Mouse (Mus musculus) MEL (cell line): Measurements from ENCODE around the gene Ctnnbl1. TPM values are rescaled to one million over a fixed set of nuclear protein-coding genes. Genes with fewer than 3 reads are reported as not detected.

Experiments
- DNase-seq: peaks from one replicate; pipeline ENCODE4 v3.0.0; 2011; ENCODE audit warnings: low read depth, low spot score
- H3K27ac ChIP-seq: 2 replicates; pipeline ENCODE4 v1.5.1; 2012; ENCODE audit warnings: low read depth, mild to moderate bottlenecking, control low read depth, low read length, moderate library complexity; ENCODE audit not compliant: control insufficient read depth
- H3K27me3 ChIP-seq, 2 experiments: fragments of 150-350 bp in 1 of 2; sonication (generic) in 1 of 2; 2 replicates each; pipeline ENCODE4 v1.6.1; 2012; ENCODE audit warnings: low read length in 2 of 2, mild to moderate bottlenecking in 2 of 2, improper control_type of control experiment in 1 of 2, moderate library complexity in 1 of 2; ENCODE audit not compliant: insufficient read depth in 2 of 2, control insufficient read depth in 1 of 2
- H3K36me3 ChIP-seq, 2 experiments: 2 replicates each; pipeline ENCODE4 v1.6.1; 2012 to 2014; ENCODE audit warnings: low read length in 2 of 2, improper control_type of control experiment in 1 of 2, inconsistent platforms in 1 of 2, mild to moderate bottlenecking in 1 of 2; ENCODE audit not compliant: insufficient read depth in 2 of 2, control insufficient read depth in 1 of 2
- H3K4me1 ChIP-seq, 2 experiments: fragments of 150-350 bp in 1 of 2; sonication (generic) in 1 of 2; 2 replicates each; pipeline ENCODE4 v1.6.1; 2012; ENCODE audit warnings: low read length in 2 of 2, improper control_type of control experiment in 1 of 2, mild to moderate bottlenecking in 1 of 2; ENCODE audit not compliant: insufficient read depth in 2 of 2, control insufficient read depth in 1 of 2
- H3K4me3 ChIP-seq, 2 experiments: fragments of 150-350 bp in 1 of 2; sonication (generic) in 1 of 2; 2 replicates each; pipeline ENCODE4 v1.5.1; 2012; ENCODE audit warnings: low read depth in 2 of 2, low read length in 2 of 2, mild to moderate bottlenecking in 2 of 2, moderate library complexity in 2 of 2, control low read depth in 1 of 2, improper control_type of control experiment in 1 of 2; ENCODE audit not compliant: control insufficient read depth in 1 of 2, insufficient read depth in 1 of 2
- H3K79me2 ChIP-seq: 2 replicates; pipeline ENCODE4 v1.6.1; 2012; ENCODE audit warnings: mild to moderate bottlenecking, low read length, moderate library complexity; ENCODE audit not compliant: control insufficient read depth, poor library complexity, insufficient read depth
- H3K9ac ChIP-seq: 2 replicates; pipeline ENCODE4 v1.6.1; 2012; ENCODE audit warnings: low read depth, mild to moderate bottlenecking, control low read depth, low read length, moderate library complexity; ENCODE audit not compliant: control insufficient read depth, poor library complexity, severe bottlenecking
- H3K9me3 ChIP-seq: fragments of 150-350 bp; sonication (generic); replicated peaks from 2 replicates; pipeline ENCODE4 v1.6.1; 2012; ENCODE audit warnings: mild to moderate bottlenecking, low read length, improper control_type of control experiment, moderate library complexity; ENCODE audit not compliant: insufficient read depth
- CHD1 ChIP-seq: IDR thresholded peaks from 2 replicates; pipeline ENCODE4 v1.6.1; 2012; ENCODE audit warnings: low read depth, mild to moderate bottlenecking, inconsistent platforms, low read length, improper control_type of control experiment
- CHD2 ChIP-seq: IDR thresholded peaks from 2 replicates; pipeline ENCODE4 v1.6.1; 2011; ENCODE audit warnings: low read length, improper control_type of control experiment
- CTCF ChIP-seq, 3 experiments: IDR thresholded peaks in 2 of 3; conservative IDR thresholded peaks in 1 of 3; 2 replicates each; pipeline ENCODE4 v1.5.1; 2011 to 2012; ENCODE audit warnings: low read length in 3 of 3, low read depth in 2 of 3, mild to moderate bottlenecking in 2 of 3, improper control_type of control experiment in 1 of 3, inconsistent platforms in 1 of 3, mixed read lengths in 1 of 3, moderate library complexity in 1 of 3; ENCODE audit not compliant: control insufficient read depth in 1 of 3, insufficient read depth in 1 of 3, poor library complexity in 1 of 3, severe bottlenecking in 1 of 3
- E2F4 ChIP-seq: IDR thresholded peaks from 2 replicates; pipeline ENCODE4 v1.6.1; 2011; ENCODE audit warnings: low read depth, low read length, improper control_type of control experiment, borderline replicate concordance
- GABPA ChIP-seq: IDR thresholded peaks from 2 replicates; pipeline ENCODE4 v1.6.1; 2012; ENCODE audit warnings: low read depth, mild to moderate bottlenecking, inconsistent platforms, low read length, improper control_type of control experiment, moderate library complexity
- HCFC1 ChIP-seq: IDR thresholded peaks from 2 replicates; pipeline ENCODE4 v1.6.1; 2012; ENCODE audit warnings: low read depth, mild to moderate bottlenecking, inconsistent platforms, low read length, improper control_type of control experiment, moderate library complexity
- JUND ChIP-seq: IDR thresholded peaks from 2 replicates; pipeline ENCODE4 v1.6.1; 2011; ENCODE audit warnings: low read depth, mild to moderate bottlenecking, improper control_type of control experiment, low read length
- MAX ChIP-seq: IDR thresholded peaks from 2 replicates; pipeline ENCODE4 v1.6.1; 2011; ENCODE audit warnings: low read length, improper control_type of control experiment
- MYB ChIP-seq: IDR thresholded peaks from 2 replicates; pipeline ENCODE4 v1.6.1; 2011; ENCODE audit warnings: mild to moderate bottlenecking, low read depth, low read length, improper control_type of control experiment
- MYC ChIP-seq: IDR thresholded peaks from 2 replicates; pipeline ENCODE4 v1.6.1; 2011; ENCODE audit warnings: low read depth, mild to moderate bottlenecking, low read length, improper control_type of control experiment, moderate library complexity
- POLR2A ChIP-seq, 2 experiments: IDR thresholded peaks; 2 replicates each; pipeline ENCODE4 v1.6.1; 2011 to 2012; ENCODE audit warnings: low read length in 2 of 2, mild to moderate bottlenecking in 2 of 2, control low read depth in 1 of 2, improper control_type of control experiment in 1 of 2, low read depth in 1 of 2, moderate library complexity in 1 of 2; ENCODE audit not compliant: control insufficient read depth in 1 of 2, insufficient read depth in 1 of 2, poor library complexity in 1 of 2
- POLR2AphosphoS2 ChIP-seq: IDR thresholded peaks from 2 replicates; pipeline ENCODE4 v1.6.1; 2011; ENCODE audit warnings: low read length, improper control_type of control experiment
- POLR2AphosphoS5 ChIP-seq: IDR thresholded peaks from 2 replicates; pipeline ENCODE4 v1.6.1; 2012; ENCODE audit warnings: low read depth, borderline replicate concordance, mild to moderate bottlenecking, inconsistent platforms, low read length, moderate library complexity, mixed read lengths
- SIN3A ChIP-seq: IDR thresholded peaks from 2 replicates; pipeline ENCODE4 v1.6.1; 2012; ENCODE audit warnings: low read length, improper control_type of control experiment, inconsistent platforms
- TAL1 ChIP-seq: IDR thresholded peaks from 2 replicates; pipeline ENCODE4 v1.6.1; 2012; ENCODE audit warnings: mild to moderate bottlenecking, inconsistent platforms, low read length, moderate library complexity, mixed read lengths
- UBTF ChIP-seq: IDR thresholded peaks from 2 replicates; pipeline ENCODE4 v1.6.1; 2012; ENCODE audit warnings: low read depth, mild to moderate bottlenecking, inconsistent platforms, low read length, improper control_type of control experiment, moderate library complexity, borderline replicate concordance; ENCODE audit not compliant: insufficient read depth
- USF1 ChIP-seq: IDR thresholded peaks from 2 replicates; pipeline ENCODE4 v1.6.1; 2014; ENCODE audit warnings: low read depth, mild to moderate bottlenecking, inconsistent platforms, low read length, improper control_type of control experiment, moderate library complexity
- ZNF384 ChIP-seq: IDR thresholded peaks from 2 replicates; pipeline ENCODE4 v1.6.1; 2012; ENCODE audit warnings: low read depth, mild to moderate bottlenecking, inconsistent platforms, low read length, improper control_type of control experiment
- polyA plus RNA-seq, 2 experiments: library from polyadenylated mRNA; stranded (reverse) in 1 of 2; unstranded in 1 of 2; fragments of >175 nt in 1 of 2; fragments of >200 nt in 1 of 2; gene quantifications; 2 replicates each; pipeline versions ENCODE4 v1.2.1 to v1.2.4; 2012; ENCODE audit warnings: low replicate concordance in 2 of 2, low read depth in 1 of 2; ENCODE audit not compliant: insufficient read length in 2 of 2, insufficient read depth in 1 of 2, missing spikeins in 1 of 2
- total RNA-seq: library from RNA; depleted of rRNA; stranded (reverse); fragments of 300-350 nt; gene quantifications from 2 replicates; pipeline ENCODE4 v1.2.3, GENCODE M21; 2012

Gene Ctnnbl1
- total and polyA plus RNA-seq, 3 experiments = 60.7 to 61.7 TPM; not detected in 1

GRCm38 (mm10) chr2:157877394-157877793 is 140.2 kb downstream of the Ctnnbl1 start:
- H3K9ac ChIP-seq = no peak overlapping the region
- H3K36me3 ChIP-seq = peaks cover 0 to 3% of the 10 kb centered on the region in 2 experiments; a peak in 1 of 4 replicates
- no peaks in the 10 kb centered on the region for H3K27me3 ChIP-seq
- no peak overlapping the region for H3K27ac ChIP-seq
- H3K9me3 ChIP-seq = no peaks in the 10 kb centered on the region
- no peak overlapping the region for H3K4me3 ChIP-seq
- DNase-seq = no peak
- no peaks in the 10 kb centered on the region for H3K4me1 ChIP-seq
- H3K79me2 ChIP-seq = no peaks in the 10 kb centered on the region
- TF ChIP-seq ZNF384 (no peak), CHD1 (no peak), E2F4 (no peak)

DNA sequence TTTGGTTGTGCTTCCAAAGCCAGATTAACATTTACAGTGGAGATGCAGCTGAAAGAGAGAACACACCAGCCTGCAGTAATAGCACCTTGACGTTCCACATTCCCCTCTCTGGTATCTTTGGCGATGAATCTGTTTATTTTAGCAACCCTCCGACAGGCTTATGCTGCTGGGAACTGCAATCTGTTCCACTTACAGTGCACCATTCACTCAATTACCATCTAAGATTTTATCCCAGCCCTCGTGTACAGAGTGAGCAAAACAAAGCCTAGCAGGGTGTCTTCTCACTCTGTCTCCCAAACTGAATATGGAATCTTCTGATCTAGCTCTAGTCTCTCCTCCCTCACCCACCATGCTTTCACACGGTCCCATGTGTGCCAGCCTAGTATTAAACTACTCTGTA is 140.8 kb downstream of the Ctnnbl1 start:
- Histone ChIP-seq H3K36me3 (peaks cover 0 to 3% of the 10 kb centered on the region in 2 experiments; a peak in 1 of 4 replicates), H3K9me3 (no peaks in the 10 kb centered on the region), H3K27me3 (no peaks in the 10 kb centered on the region), H3K9ac (no peak overlapping the region), H3K79me2 (no peaks in the 10 kb centered on the region), H3K4me1 (no peaks in the 10 kb centered on the region), H3K27ac (no peak overlapping the region), H3K4me3 (no peak overlapping the region)
- TF ChIP-seq UBTF = no peak
- no peak for TF ChIP-seq TAL1
- no peak for TF ChIP-seq JUND
- no peak for TF ChIP-seq GABPA
- TF ChIP-seq POLR2AphosphoS5 = no peak
- no peak for TF ChIP-seq HCFC1
- no peak for TF ChIP-seq CHD1
- TF ChIP-seq MAX = no peak
- no peak for TF ChIP-seq USF1
- TF ChIP-seq MYB = no peak
- TF ChIP-seq POLR2A (IDR thresholded peaks at IDR 0.05; ENCODE audit: control insufficient read depth in 1 of 2, insufficient read depth in 1 of 2, low read depth in 1 of 2, low read length in 2 of 2, poor library complexity in 1 of 2) = no peak
- no peak for TF ChIP-seq CHD2
- TF ChIP-seq MYC = no peak
- TF ChIP-seq E2F4 = no peak
- TF ChIP-seq SIN3A = no peak
- TF ChIP-seq CTCF (IDR thresholded peaks at IDR 0.05 in 2 of 3, conservative IDR thresholded peaks at IDR 0.05 in 1 of 3; ENCODE audit: control insufficient read depth in 1 of 3, insufficient read depth in 1 of 3, low read depth in 2 of 3, low read length in 3 of 3, poor library complexity in 1 of 3, severe bottlenecking in 1 of 3) = no peak
- TF ChIP-seq POLR2AphosphoS2 = no peak
- DNase-seq = no peak
